Mouse (Mus musculus) thymus, adult 2 months (tissue): ENCODE data around the gene Hnf4a.

Experiments used
- CTCF ChIP-seq: fragments of 200-500 bp; IDR thresholded peaks from 2 replicates; pipeline ENCODE4 v1.5.1; 2012; ENCODE audit warnings: mild to moderate bottlenecking, control low read depth, low read length, moderate library complexity, borderline replicate concordance; ENCODE audit not compliant: control insufficient read depth, poor library complexity, insufficient read depth; ENCODE audit errors: extremely low read depth
- POLR2A ChIP-seq: fragments of 200-500 bp; IDR thresholded peaks from 2 replicates; pipeline ENCODE4 v1.6.1; 2012; ENCODE audit warnings: mild to moderate bottlenecking, low read length, control low read depth, moderate library complexity; ENCODE audit not compliant: control insufficient read depth, poor library complexity, insufficient read depth; ENCODE audit errors: extremely low read depth

GRCm38 (mm10) chr2:163462801-163463200 lies 43.8 kb upstream of the Hnf4a start:
- TF ChIP-seq POLR2A = no peak
- no peak for TF ChIP-seq CTCF
